Mouse (Mus musculus) midbrain, embryonic 12.5 days (tissue): ENCODE data around the gene Gm973. TPM values are rescaled to one million over a fixed set of nuclear protein-coding genes. Genes with fewer than 3 reads are reported as not detected.

Source experiments
- ATAC-seq: fragments of 200-750 bp; cut with Nextera tagmentation; 2 replicates; pipeline ENCODE4 v1.8.0; 2017; ENCODE audit warnings: low read depth, moderate TSS enrichment, moderate library complexity; ENCODE audit not compliant: low FRiP score
- H3K27ac ChIP-seq: fragments of 300-500 bp; sonication (generic); replicated peaks from 2 replicates; pipeline ENCODE4 v1.5.1; 2016; ENCODE audit warnings: mild to moderate bottlenecking
- H3K27me3 ChIP-seq: fragments of 300-500 bp; sonication (generic); 2 replicates; pipeline ENCODE4 v1.6.1; 2016; ENCODE audit warnings: mild to moderate bottlenecking
- H3K36me3 ChIP-seq: fragments of 300-500 bp; sonication (generic); 2 replicates; pipeline ENCODE4 v1.6.1; 2016
- H3K4me1 ChIP-seq: fragments of 300-500 bp; sonication (generic); 2 replicates; pipeline ENCODE4 v1.6.1; 2016
- H3K4me2 ChIP-seq: fragments of 300-500 bp; sonication (generic); replicated peaks from 2 replicates; pipeline ENCODE4 v1.6.1; 2016; ENCODE audit warnings: mild to moderate bottlenecking, moderate library complexity
- H3K4me3 ChIP-seq: fragments of 300-500 bp; sonication (generic); 2 replicates; pipeline ENCODE4 v1.5.1; 2016; ENCODE audit warnings: mild to moderate bottlenecking
- H3K9ac ChIP-seq: fragments of 300-500 bp; sonication (generic); replicated peaks from 2 replicates; pipeline ENCODE4 v1.6.1; 2016; ENCODE audit warnings: mild to moderate bottlenecking, moderate library complexity
- H3K9me3 ChIP-seq: fragments of 300-500 bp; sonication (generic); 2 replicates; pipeline ENCODE4 v1.6.1; 2016; ENCODE audit warnings: mild to moderate bottlenecking
- WGBS: fragments of 180-500 bp; shearing (Covaris S2); methylation state at CpG from one replicate; pipeline ENCODE4 v1.1.7; 2016; 5-methylcytosine and 5-hydroxymethylcytosine counted together
- polyA plus RNA-seq: library from polyadenylated mRNA; unstranded; fragments of >200 nt; fragmentation: Nextera tagmentation; extraction: Ambion mirVana; gene quantifications from 2 replicates; pipeline ENCODE4 v1.2.1, GENCODE M21; 2016

Gene Gm973
- polyA plus RNA-seq, 1 experiment from 2014 or later: 6.7 TPM

GRCm38 (mm10) chr1:59594586-59595266 is 78.7 kb downstream of the Gm973 start:
- H3K27ac ChIP-seq: no peak overlapping the region
- 85% methylated on average over 11 of the region's 11 CpGs for WGBS
- no peak overlapping the region for H3K4me2 ChIP-seq
- no peak for ATAC-seq
- H3K9me3 ChIP-seq: no peaks in the 10 kb centered on the region
- no peak overlapping the region for H3K9ac ChIP-seq
- H3K36me3 ChIP-seq: no peaks in the 10 kb centered on the region
- H3K4me1 ChIP-seq: peaks cover 22% of the 10 kb centered on the region
- H3K4me3 ChIP-seq: no peak overlapping the region
- peaks cover 48% of the 10 kb centered on the region for H3K27me3 ChIP-seq

GRCm38 (mm10) chr1:59595609-59596008 is 79.5 kb downstream of the Gm973 start:
- peaks cover 39% of the 10 kb centered on the region for H3K27me3 ChIP-seq
- H3K4me1 ChIP-seq: peaks cover 22% of the 10 kb centered on the region
- 89% methylated on average over 9 of the region's 9 CpGs for WGBS
- no peak overlapping the region for H3K9ac ChIP-seq
- no peaks in the 10 kb centered on the region for H3K9me3 ChIP-seq
- no peak overlapping the region for H3K4me2 ChIP-seq
- H3K36me3 ChIP-seq: no peaks in the 10 kb centered on the region
- no peak overlapping the region for H3K27ac ChIP-seq
- no peak overlapping the region for H3K4me3 ChIP-seq
- ATAC-seq: no peak

- Histone ChIP-seq H3K27me3 (peaks cover 4% of the 10 kb centered on the region; the same call in 1 of the 2 replicates), H3K4me1 (no peaks in the 10 kb centered on the region), H3K36me3 (no peaks in the 10 kb centered on the region), H3K4me3 (no peak overlapping the region), H3K9ac (no peak overlapping the region), H3K9me3 (no peaks in the 10 kb centered on the region), H3K27ac (no peak overlapping the region), H3K4me2 (no peak overlapping the region)
- ATAC-seq: no peak
- 68% methylated on average over 11 of the region's 11 CpGs for WGBS
Observed at GRCm38 (mm10) chr1:59602531-59603416, 86.7 kb downstream of the Gm973 start.

- no peaks in the 10 kb centered on the region for H3K4me1 ChIP-seq
- H3K9me3 ChIP-seq: no peaks in the 10 kb centered on the region
- no peak for ATAC-seq
- peaks cover 4% of the 10 kb centered on the region; the same call in 1 of the 2 replicates for H3K27me3 ChIP-seq
- no peaks in the 10 kb centered on the region for H3K36me3 ChIP-seq
- H3K9ac ChIP-seq: 0 out of 2 replicates have a peak overlapping the region, but pooled peaks have one; percentile 28
- 96% methylated on average over 2 of the region's 2 CpGs for WGBS
- no peak overlapping the region for H3K4me3 ChIP-seq
- H3K27ac ChIP-seq: no peak overlapping the region
- no peak overlapping the region for H3K4me2 ChIP-seq
Observed at GRCm38 (mm10) chr1:59603417-59603712, 87.3 kb downstream of the Gm973 start.

GRCm38 (mm10) chr1:59603893-59604292 is 87.8 kb downstream of the Gm973 start:
- Histone ChIP-seq H3K9me3 (no peaks in the 10 kb centered on the region), H3K4me1 (no peaks in the 10 kb centered on the region), H3K4me2 (0 out of 2 replicates have a peak overlapping the region, but pooled peaks have one; percentile 13), H3K36me3 (no peaks in the 10 kb centered on the region), H3K9ac (0 out of 2 replicates have a peak overlapping the region, but pooled peaks have one; percentile 28), H3K27me3 (peaks cover 4% of the 10 kb centered on the region; the same call in 1 of the 2 replicates), H3K4me3 (no peak overlapping the region), H3K27ac (no peak overlapping the region)
- WGBS: 19% methylated on average over 11 of the region's 11 CpGs
- no peak for ATAC-seq

GRCm38 (mm10) chr1:59606479-59606878 is 90.4 kb downstream of the Gm973 start:
- Histone ChIP-seq H3K4me3 (no peak overlapping the region), H3K9me3 (no peaks in the 10 kb centered on the region), H3K27ac (no peak overlapping the region), H3K4me1 (no peaks in the 10 kb centered on the region), H3K9ac (no peak overlapping the region), H3K36me3 (no peaks in the 10 kb centered on the region), H3K4me2 (no peak overlapping the region), H3K27me3 (peaks cover 4% of the 10 kb centered on the region; the same call in 1 of the 2 replicates)
- ATAC-seq: no peak
- 88% methylated on average over 13 of the region's 13 CpGs for WGBS

GRCm38 (mm10) chr1:59607071-59607470 is 91.0 kb downstream of the Gm973 start:
- Histone ChIP-seq H3K36me3 (no peaks in the 10 kb centered on the region), H3K4me3 (no peak overlapping the region), H3K4me1 (no peaks in the 10 kb centered on the region), H3K27me3 (peaks cover 4% of the 10 kb centered on the region; the same call in 1 of the 2 replicates), H3K9ac (no peak overlapping the region), H3K4me2 (no peak overlapping the region), H3K9me3 (no peaks in the 10 kb centered on the region), H3K27ac (no peak overlapping the region)
- 55% methylated on average over 7 of the region's 7 CpGs for WGBS
- no peak for ATAC-seq

- no peaks in the 10 kb centered on the region for H3K9me3 ChIP-seq
- no peak overlapping the region for H3K4me3 ChIP-seq
- no peaks in the 10 kb centered on the region for H3K36me3 ChIP-seq
- H3K27ac ChIP-seq: no peak overlapping the region
- H3K9ac ChIP-seq: no peak overlapping the region
- ATAC-seq: no peak
- H3K4me2 ChIP-seq: no peak overlapping the region
- H3K4me1 ChIP-seq: no peaks in the 10 kb centered on the region
- H3K27me3 ChIP-seq: no peaks in the 10 kb centered on the region
- 88% methylated on average over 7 of the region's 7 CpGs for WGBS
Observed at GRCm38 (mm10) chr1:59608125-59608762, 92.2 kb downstream of the Gm973 start.

GRCm38 (mm10) chr1:59608920-59609319 is 92.9 kb downstream of the Gm973 start:
- no peak overlapping the region for H3K4me3 ChIP-seq
- no peak overlapping the region for H3K9ac ChIP-seq
- H3K4me2 ChIP-seq: no peak overlapping the region
- H3K9me3 ChIP-seq: no peaks in the 10 kb centered on the region
- H3K4me1 ChIP-seq: no peaks in the 10 kb centered on the region
- no peak for ATAC-seq
- no peaks in the 10 kb centered on the region for H3K27me3 ChIP-seq
- H3K27ac ChIP-seq: no peak overlapping the region
- WGBS: 59% methylated on average over 5 of the region's 5 CpGs
- H3K36me3 ChIP-seq: no peaks in the 10 kb centered on the region

- Histone ChIP-seq H3K4me3 (no peak overlapping the region), H3K4me1 (no peaks in the 10 kb centered on the region), H3K27ac (no peak overlapping the region), H3K36me3 (no peaks in the 10 kb centered on the region), H3K4me2 (no peak overlapping the region), H3K9me3 (no peaks in the 10 kb centered on the region), H3K9ac (no peak overlapping the region), H3K27me3 (no peaks in the 10 kb centered on the region)
- 77% methylated on average over 4 of the region's 4 CpGs for WGBS
- ATAC-seq: no peak
Observed at GRCm38 (mm10) chr1:59609458-59609857, 93.4 kb downstream of the Gm973 start.

GRCm38 (mm10) chr1:59609896-59610295 is 93.8 kb downstream of the Gm973 start:
- no peaks in the 10 kb centered on the region for H3K4me1 ChIP-seq
- 89% methylated on average over 10 of the region's 10 CpGs for WGBS
- H3K4me3 ChIP-seq: no peak overlapping the region
- no peaks in the 10 kb centered on the region for H3K27me3 ChIP-seq
- no peak overlapping the region for H3K9ac ChIP-seq
- no peaks in the 10 kb centered on the region for H3K36me3 ChIP-seq
- no peak overlapping the region for H3K27ac ChIP-seq
- no peaks in the 10 kb centered on the region for H3K9me3 ChIP-seq
- no peak overlapping the region for H3K4me2 ChIP-seq
- ATAC-seq: no peak

GRCm38 (mm10) chr1:59610929-59611328 is 94.9 kb downstream of the Gm973 start:
- Histone ChIP-seq H3K4me2 (no peak overlapping the region), H3K9me3 (no peaks in the 10 kb centered on the region), H3K4me3 (no peak overlapping the region), H3K4me1 (no peaks in the 10 kb centered on the region), H3K27ac (no peak overlapping the region), H3K27me3 (no peaks in the 10 kb centered on the region), H3K36me3 (no peaks in the 10 kb centered on the region), H3K9ac (no peak overlapping the region)
- WGBS: 91% methylated on average over 3 of the region's 3 CpGs
- ATAC-seq: no peak
